Mouse (Mus musculus) neural tube, embryonic 14.5 days (tissue): ENCODE data around the gene Chaf1a. TPM values are rescaled to one million over a fixed set of nuclear protein-coding genes. Genes with fewer than 3 reads are reported as not detected.
"Not testable (repeated sequence)": the region's sequence is repeated elsewhere in the genome, so short reads cannot be mapped to it uniquely, and the experiment has no call there.

Experiments used
- ATAC-seq: fragments of 200-750 bp; cut with Nextera tagmentation; 2 replicates; pipeline ENCODE4 v1.8.0; 2017; ENCODE audit warnings: low read depth, mild to moderate bottlenecking, moderate TSS enrichment, moderate library complexity
- H3K27ac ChIP-seq: fragments of 300-500 bp; sonication (generic); 2 replicates; pipeline ENCODE4 v1.5.1; 2014; ENCODE audit warnings: low read depth, mild to moderate bottlenecking, control low read depth, low read length, moderate library complexity, mixed read lengths
- H3K27me3 ChIP-seq: fragments of 300-500 bp; sonication (generic); 2 replicates; pipeline ENCODE4 v1.6.1; 2014; ENCODE audit warnings: low read length; ENCODE audit not compliant: control insufficient read depth, insufficient read depth
- H3K36me3 ChIP-seq: fragments of 300-500 bp; sonication (generic); 2 replicates; pipeline ENCODE4 v1.6.1; 2014; ENCODE audit warnings: low read length, mixed read lengths; ENCODE audit not compliant: control insufficient read depth, insufficient read depth
- H3K4me1 ChIP-seq: fragments of 300-500 bp; sonication (generic); 2 replicates; pipeline ENCODE4 v1.6.1; 2014; ENCODE audit warnings: low read length; ENCODE audit not compliant: control insufficient read depth, insufficient read depth
- H3K4me2 ChIP-seq: fragments of 300-500 bp; sonication (generic); 2 replicates; pipeline ENCODE4 v1.6.1; 2014; ENCODE audit warnings: mild to moderate bottlenecking, low read depth, low read length, control low read depth
- H3K4me3 ChIP-seq: fragments of 300-500 bp; sonication (generic); 2 replicates; pipeline ENCODE4 v1.5.1; 2014; ENCODE audit warnings: low read depth, low read length, control low read depth, mixed read lengths
- H3K9ac ChIP-seq: fragments of 300-500 bp; sonication (generic); replicated peaks from 2 replicates; pipeline ENCODE4 v1.6.1; 2014; ENCODE audit warnings: low read depth, mild to moderate bottlenecking, control low read depth, low read length, mixed read lengths
- H3K9me3 ChIP-seq: fragments of 300-500 bp; sonication (generic); 2 replicates; pipeline ENCODE4 v1.6.1; 2016; ENCODE audit warnings: low read length; ENCODE audit not compliant: control insufficient read depth
- whole genome bisulfite sequencing: fragments of 180-500 bp; shearing (Covaris S2); extraction: QIAGEN DNeasy Blood & Tissue Kit; methylation state at CpG from one replicate; pipeline ENCODE4 v1.1.7; 2014; 5-methylcytosine and 5-hydroxymethylcytosine counted together
- polyA plus RNA-seq: library from polyadenylated mRNA; unstranded; fragments of >200 nt; fragmentation: Nextera tagmentation; extraction: Ambion mirVana; gene quantifications from 2 replicates; pipeline ENCODE4 v1.2.1, GENCODE M21; 2014

The Chaf1a gene
- polyA plus RNA-seq, 1 experiment from 2014 or later = 2.3 TPM

DNA sequence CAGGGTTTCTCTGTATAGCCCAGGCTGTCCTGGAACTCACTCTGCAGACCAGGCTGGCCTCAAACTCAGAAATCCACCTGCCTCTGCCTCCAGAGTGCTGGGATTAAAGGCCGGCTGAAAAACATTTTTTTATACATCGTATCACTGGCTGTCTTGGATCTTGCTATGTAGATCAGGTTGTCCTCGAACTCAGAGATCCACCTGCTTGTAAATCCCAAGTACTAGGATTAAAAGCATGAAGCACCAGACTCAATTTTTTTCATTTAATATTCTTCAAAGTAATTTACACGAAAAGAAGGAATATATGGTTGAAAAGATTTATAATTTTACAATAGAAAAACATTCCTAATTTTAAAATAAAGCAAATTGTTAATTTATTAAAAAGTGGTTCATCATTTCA, 894 bp upstream of the Chaf1a start:
- 78% methylated on average over 4 of the region's 4 CpGs for WGBS
- H3K9ac ChIP-seq = no peak overlapping the region
- H3K27me3 ChIP-seq = no peaks in the 10 kb centered on the region
- H3K4me1 ChIP-seq = peaks cover 15% of the 10 kb centered on the region
- H3K4me2 ChIP-seq = no peak overlapping the region; the same call in 1 of the 2 replicates
- H3K27ac ChIP-seq = no peak overlapping the region
- ATAC-seq = no peak
- H3K36me3 ChIP-seq = no peaks in the 10 kb centered on the region
- no peaks in the 10 kb centered on the region for H3K9me3 ChIP-seq
- H3K4me3 ChIP-seq = no peak overlapping the region

DNA sequence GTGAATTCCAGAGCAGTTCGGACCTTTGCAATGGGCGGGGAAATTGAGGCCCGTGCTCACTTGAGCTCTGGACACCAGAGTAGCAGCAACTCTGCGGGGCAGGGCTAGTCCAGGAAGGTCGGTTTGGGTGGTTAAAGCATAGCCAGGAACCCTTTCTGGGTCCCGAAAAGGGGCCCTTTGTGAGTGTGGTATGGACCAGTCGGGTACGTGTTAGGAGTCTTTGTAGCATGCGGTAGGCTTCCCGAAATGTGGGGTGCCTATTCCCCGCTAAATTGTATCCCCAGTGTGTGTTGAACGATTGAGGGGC, 571 bp downstream of the Chaf1a start:
- no peak for ATAC-seq
- H3K4me3 ChIP-seq = peak overlapping the region; percentile 67
- peaks cover 6% of the 10 kb centered on the region for H3K4me1 ChIP-seq
- H3K9ac ChIP-seq = peak overlapping the region; percentile 58; the same call in 1 of the 2 replicates
- WGBS = 3% methylated on average over 12 of the region's 12 CpGs
- H3K27me3 ChIP-seq = no peaks in the 10 kb centered on the region
- peak overlapping the region; percentile 76 for H3K4me2 ChIP-seq
- H3K9me3 ChIP-seq = no peaks in the 10 kb centered on the region
- H3K27ac ChIP-seq = no peak overlapping the region
- no peaks in the 10 kb centered on the region for H3K36me3 ChIP-seq

DNA sequence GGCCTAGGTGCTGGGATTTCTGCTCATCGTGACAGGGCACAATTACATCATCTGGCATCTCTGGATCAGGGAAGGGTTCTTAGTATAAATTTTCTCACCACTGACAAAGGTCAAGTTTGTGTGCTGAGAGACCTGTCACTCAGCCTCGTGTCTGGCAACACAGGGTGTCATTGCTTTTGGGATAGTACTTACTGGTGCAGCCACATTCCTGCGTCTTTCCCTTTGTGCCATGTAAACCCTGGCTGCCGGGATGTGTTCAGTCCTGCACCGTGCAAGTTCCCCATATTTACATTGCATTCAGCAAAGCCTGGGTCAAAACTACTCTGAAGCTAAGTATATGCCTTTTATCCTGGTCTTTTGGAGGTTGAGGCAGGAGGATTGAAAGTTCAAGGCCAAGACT, 11.1 kb downstream of the Chaf1a start:
- H3K27me3 ChIP-seq = no peaks in the 10 kb centered on the region
- no peak overlapping the region for H3K4me3 ChIP-seq
- no peaks in the 10 kb centered on the region for H3K4me1 ChIP-seq
- H3K9ac ChIP-seq = no peak overlapping the region
- H3K27ac ChIP-seq = no peak overlapping the region
- no peaks in the 10 kb centered on the region; the same call in 1 of the 2 replicates for H3K36me3 ChIP-seq
- H3K4me2 ChIP-seq = no peak overlapping the region
- 92% methylated on average over 5 of the region's 5 CpGs for WGBS
- no peak for ATAC-seq
- H3K9me3 ChIP-seq = no peaks in the 10 kb centered on the region

DNA sequence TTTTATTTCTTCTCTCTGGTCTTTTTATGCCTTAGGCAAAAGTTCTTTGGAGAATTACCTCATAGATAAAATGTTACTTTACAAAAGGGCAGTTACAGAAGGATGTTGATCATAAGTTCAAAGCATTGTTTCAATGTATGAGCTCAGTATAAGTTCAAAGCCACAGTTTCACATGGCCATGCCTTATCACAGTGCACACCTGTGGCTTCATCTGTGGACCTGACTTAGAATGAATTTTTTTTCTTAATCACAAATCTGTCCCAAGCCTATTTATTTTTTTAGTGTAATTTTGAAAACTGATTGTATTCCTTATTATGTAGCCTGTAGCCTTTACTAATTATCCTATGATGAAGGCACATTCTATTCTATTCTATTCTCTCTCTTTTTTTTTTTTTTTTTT, 14.7 kb downstream of the Chaf1a start:
- H3K27me3 ChIP-seq = no peaks in the 10 kb centered on the region
- ATAC-seq = no peak
- no peaks in the 10 kb centered on the region for H3K9me3 ChIP-seq
- H3K27ac ChIP-seq = no peak overlapping the region
- no peak overlapping the region for H3K4me3 ChIP-seq
- no peaks in the 10 kb centered on the region; the same call in 1 of the 2 replicates for H3K36me3 ChIP-seq
- no peak overlapping the region for H3K4me2 ChIP-seq
- H3K9ac ChIP-seq = no peak overlapping the region
- no peaks in the 10 kb centered on the region for H3K4me1 ChIP-seq

DNA sequence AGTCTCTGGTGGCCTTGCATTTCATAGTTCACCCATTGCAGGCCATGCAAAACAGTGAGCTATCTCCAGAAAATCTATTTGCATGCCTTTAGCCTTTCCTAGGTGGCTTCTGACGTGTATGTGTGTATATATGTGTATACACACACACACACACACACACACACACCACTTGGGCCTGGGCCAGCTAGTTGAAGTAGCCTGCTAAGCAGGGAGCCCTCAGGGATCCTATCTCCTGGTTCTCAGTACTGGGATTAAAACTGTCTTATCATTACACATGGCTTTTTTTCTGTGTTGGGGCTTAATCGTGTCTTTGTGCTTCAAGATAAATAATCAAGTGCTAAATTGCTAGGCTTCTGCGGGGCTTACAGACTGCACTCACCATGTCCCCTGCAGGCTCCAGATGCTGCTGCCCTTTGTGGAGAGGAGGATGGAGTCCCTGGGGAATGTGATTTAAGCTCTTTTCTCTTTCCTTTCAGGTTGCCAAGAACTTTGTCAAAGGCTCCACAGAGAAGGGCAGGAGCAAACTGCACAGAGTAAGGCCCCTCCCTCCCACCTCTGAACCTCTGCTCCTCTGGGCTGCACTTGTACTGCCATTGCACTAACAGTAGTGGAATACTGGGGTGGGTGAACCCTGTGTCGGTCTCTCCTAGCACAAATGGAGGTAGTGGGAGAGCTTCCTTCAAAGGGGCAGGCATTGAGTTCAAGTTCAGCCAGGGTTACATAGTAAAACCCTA, 15.9 kb downstream of the Chaf1a start:
- H3K36me3 ChIP-seq = no peaks in the 10 kb centered on the region; the same call in 1 of the 2 replicates
- no peak overlapping the region for H3K4me2 ChIP-seq
- no peak overlapping the region for H3K4me3 ChIP-seq
- H3K27me3 ChIP-seq = no peaks in the 10 kb centered on the region
- H3K9me3 ChIP-seq = no peaks in the 10 kb centered on the region
- H3K27ac ChIP-seq = no peak overlapping the region
- no peak overlapping the region for H3K9ac ChIP-seq
- WGBS = 51% methylated on average over 4 of the region's 4 CpGs
- ATAC-seq = no peak
- no peaks in the 10 kb centered on the region for H3K4me1 ChIP-seq

DNA sequence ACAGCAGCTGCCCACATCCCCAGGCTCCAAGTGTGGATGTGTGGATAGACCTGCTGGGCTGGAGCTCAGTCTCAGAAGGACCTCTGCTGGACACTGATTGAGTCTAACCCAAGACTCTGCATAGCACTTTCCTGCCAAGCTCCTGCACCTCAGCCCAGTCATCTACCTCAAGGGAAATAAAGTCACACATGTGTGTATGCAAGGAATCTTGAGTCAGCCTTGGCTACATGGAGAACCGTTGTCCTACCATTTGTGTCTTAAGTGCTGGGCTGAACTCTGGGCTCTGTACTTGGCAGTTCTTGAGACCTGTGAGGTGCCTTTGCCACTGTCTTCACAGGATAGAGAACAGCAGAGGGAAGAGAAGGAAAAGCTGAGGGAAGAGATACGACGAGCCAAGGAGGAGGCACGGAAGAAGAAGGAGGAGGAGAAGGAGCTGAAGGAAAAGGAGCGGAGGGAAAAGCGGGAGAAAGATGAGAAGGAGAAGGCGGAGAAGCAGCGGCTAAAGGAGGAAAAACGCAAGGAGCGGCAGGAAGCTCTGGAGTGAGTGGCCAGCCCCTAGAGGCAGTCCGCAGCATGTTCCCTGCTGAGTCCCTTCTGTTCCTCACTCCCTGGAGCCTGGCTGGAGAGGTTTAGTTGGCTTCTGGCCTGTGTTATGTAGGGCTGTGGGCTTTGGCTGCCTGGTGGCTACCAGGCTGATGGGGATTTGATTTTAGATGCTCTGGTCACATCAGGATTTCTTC, 17.3 kb downstream of the Chaf1a start:
- no peaks in the 10 kb centered on the region for H3K27me3 ChIP-seq
- H3K9me3 ChIP-seq = no peaks in the 10 kb centered on the region
- no peaks in the 10 kb centered on the region; the same call in none of the 2 replicates for H3K36me3 ChIP-seq
- no peak overlapping the region for H3K9ac ChIP-seq
- H3K4me3 ChIP-seq = no peak overlapping the region
- no peak overlapping the region for H3K27ac ChIP-seq
- H3K4me1 ChIP-seq = no peaks in the 10 kb centered on the region
- no peak for ATAC-seq
- 88% methylated on average over 11 of the region's 11 CpGs for WGBS
- no peak overlapping the region for H3K4me2 ChIP-seq

DNA sequence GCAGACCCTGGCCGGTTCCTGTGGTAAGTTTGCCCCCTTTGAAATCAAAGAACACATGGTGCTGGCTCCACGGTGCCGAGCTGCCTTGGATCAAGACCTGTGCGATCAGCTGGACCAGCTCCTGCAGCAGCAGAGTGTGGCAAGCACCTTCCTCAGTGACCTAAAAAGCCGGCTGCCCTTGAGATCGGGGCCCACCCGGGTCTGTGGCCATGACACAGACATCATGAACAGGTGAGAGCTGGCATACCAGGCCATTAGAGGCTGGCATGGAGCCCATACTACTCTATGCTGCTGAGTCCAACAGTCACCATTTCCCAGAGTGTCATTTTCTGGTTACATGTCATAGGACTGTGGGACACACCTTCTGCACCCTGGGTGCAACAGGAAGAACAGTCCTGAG, 21.8 kb downstream of the Chaf1a start:
- Histone ChIP-seq H3K9me3 (no peaks in the 10 kb centered on the region), H3K27ac (no peak overlapping the region), H3K4me3 (no peak overlapping the region), H3K9ac (no peak overlapping the region), H3K36me3 (peaks cover 4% of the 10 kb centered on the region), H3K4me2 (no peak overlapping the region), H3K4me1 (no peaks in the 10 kb centered on the region), H3K27me3 (no peaks in the 10 kb centered on the region)
- 94% methylated on average over 7 of the region's 7 CpGs for WGBS
- ATAC-seq = no peak

DNA sequence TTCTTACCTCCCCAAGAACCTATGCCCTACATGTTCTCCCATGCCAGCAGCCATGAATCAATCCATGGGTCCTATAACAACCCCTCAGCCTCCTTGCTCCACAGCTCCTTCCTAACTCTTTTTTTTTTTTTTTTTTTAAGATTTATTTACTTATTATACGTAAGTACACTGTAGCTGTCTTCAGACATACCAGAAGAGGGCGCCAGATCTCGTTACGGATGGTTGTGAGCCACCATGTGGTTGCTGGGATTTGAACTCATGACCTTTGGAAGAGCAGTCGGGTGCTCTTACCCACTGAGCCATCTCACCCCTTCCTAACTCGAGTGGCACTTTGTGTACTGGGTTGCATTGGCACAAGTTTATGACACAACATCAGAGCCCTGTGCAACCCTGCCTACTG, 25.5 kb downstream of the Chaf1a start:
- H3K4me3 ChIP-seq, H3K9ac ChIP-seq, H3K4me1 ChIP-seq, H3K9me3 ChIP-seq, H3K27ac ChIP-seq, ATAC-seq, H3K27me3 ChIP-seq, H3K4me2 ChIP-seq: not testable (repeated sequence)
- peaks cover 37% of the 10 kb centered on the region for H3K36me3 ChIP-seq
- WGBS = 90% methylated on average over 6 of the region's 6 CpGs

DNA sequence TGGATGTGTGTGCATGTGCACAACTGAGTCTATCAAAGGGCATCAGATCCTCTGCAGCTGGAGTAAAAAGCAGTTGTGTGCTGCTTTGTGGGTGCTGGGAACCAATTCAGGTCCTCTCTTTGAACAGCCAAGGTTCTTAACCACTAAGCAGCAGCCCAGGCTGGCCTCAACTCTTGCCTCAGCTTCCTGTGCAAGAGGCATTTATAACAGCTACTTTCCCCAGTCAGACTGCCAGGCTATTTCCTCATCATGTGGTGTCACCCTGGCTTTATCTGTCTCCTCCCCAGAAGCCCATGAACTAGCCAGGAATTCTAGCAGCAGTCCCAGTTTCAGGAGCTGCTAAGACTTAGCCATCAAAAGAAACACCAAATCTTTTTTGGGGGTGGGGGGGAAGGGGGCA, 26.2 kb downstream of the Chaf1a start:
- ATAC-seq = no peak
- no peaks in the 10 kb centered on the region for H3K27me3 ChIP-seq
- H3K4me3 ChIP-seq = no peak overlapping the region
- H3K4me2 ChIP-seq = no peak overlapping the region
- H3K9ac ChIP-seq = no peak overlapping the region
- H3K27ac ChIP-seq = no peak overlapping the region
- H3K4me1 ChIP-seq = no peaks in the 10 kb centered on the region
- no peaks in the 10 kb centered on the region for H3K9me3 ChIP-seq
- peaks cover 43% of the 10 kb centered on the region for H3K36me3 ChIP-seq
